Mouse (Mus musculus) ES-Bruce4 (cell line): ENCODE results near the gene Nfib.

Experiments
- CTCF ChIP-seq: IDR thresholded peaks from one replicate; pipeline ENCODE4 v1.8.1; 2011; ENCODE audit warnings: low read depth, low read length
- POLR2A ChIP-seq: IDR thresholded peaks from one replicate; pipeline ENCODE4 v1.8.1; 2011; ENCODE audit warnings: low read length; ENCODE audit not compliant: insufficient read depth

- no peak for TF ChIP-seq CTCF
- TF ChIP-seq POLR2A, result no peak
Observed at GRCm38 (mm10) chr4:82699504-82699903, 6.0 kb downstream of the Nfib start.
